Mouse (Mus musculus) heart, embryonic 13.5 days (tissue): Measurements from ENCODE around the gene Mapk13. TPM values are rescaled to one million over a fixed set of nuclear protein-coding genes. Genes with fewer than 3 reads are reported as not detected.
"Not testable (repeated sequence)": the region's sequence is repeated elsewhere in the genome, so short reads cannot be mapped to it uniquely, and the experiment has no call there.

Source experiments
- ATAC-seq: fragments of 200-750 bp; cut with Nextera tagmentation; 2 replicates; pipeline ENCODE4 v1.8.0; 2017; ENCODE audit warnings: moderate TSS enrichment; ENCODE audit not compliant: insufficient number of reproducible peaks, low FRiP score, low TSS enrichment; ENCODE audit errors: extremely low read depth
- H3K27ac ChIP-seq: fragments of 300-500 bp; sonication (generic); replicated peaks from 2 replicates; pipeline ENCODE4 v1.5.1; 2015; ENCODE audit warnings: moderate library complexity, mild to moderate bottlenecking, inconsistent platforms
- H3K27me3 ChIP-seq: fragments of 300-500 bp; sonication (generic); replicated peaks from 2 replicates; pipeline ENCODE4 v1.6.1; 2015; ENCODE audit warnings: mild to moderate bottlenecking, inconsistent platforms
- H3K36me3 ChIP-seq: fragments of 300-500 bp; sonication (generic); 2 replicates; pipeline ENCODE4 v1.6.1; 2015; ENCODE audit warnings: mild to moderate bottlenecking, inconsistent platforms
- H3K4me1 ChIP-seq: fragments of 300-500 bp; sonication (generic); 2 replicates; pipeline ENCODE4 v1.6.1; 2015; ENCODE audit warnings: inconsistent platforms
- H3K4me2 ChIP-seq: fragments of 300-500 bp; sonication (generic); 2 replicates; pipeline ENCODE4 v1.6.1; 2015; ENCODE audit warnings: inconsistent platforms, mild to moderate bottlenecking, moderate library complexity
- H3K4me3 ChIP-seq: fragments of 300-500 bp; sonication (generic); 2 replicates; pipeline ENCODE4 v1.5.1; 2015; ENCODE audit warnings: moderate library complexity, mild to moderate bottlenecking, inconsistent platforms
- H3K9ac ChIP-seq: fragments of 300-500 bp; sonication (generic); 2 replicates; pipeline ENCODE4 v1.6.1; 2015; ENCODE audit warnings: inconsistent platforms, mild to moderate bottlenecking, moderate library complexity
- H3K9me3 ChIP-seq: fragments of 300-500 bp; sonication (generic); 2 replicates; pipeline ENCODE4 v1.6.1; 2016; ENCODE audit warnings: inconsistent platforms
- WGBS: fragments of 180-500 bp; shearing (Covaris S2); methylation state at CpG from one replicate; pipeline ENCODE4 v1.1.7; 2015; ENCODE audit warnings: mixed read lengths; 5-methylcytosine and 5-hydroxymethylcytosine counted together
- polyA plus RNA-seq: library from polyadenylated mRNA; unstranded; fragments of >200 nt; fragmentation: Nextera tagmentation; extraction: Ambion mirVana; gene quantifications from 2 replicates; pipeline ENCODE4 v1.2.1, GENCODE M21; 2015

Mapk13 gene
- polyA plus RNA-seq: 4.3 and 7.1 TPM in 2 replicates

DNA sequence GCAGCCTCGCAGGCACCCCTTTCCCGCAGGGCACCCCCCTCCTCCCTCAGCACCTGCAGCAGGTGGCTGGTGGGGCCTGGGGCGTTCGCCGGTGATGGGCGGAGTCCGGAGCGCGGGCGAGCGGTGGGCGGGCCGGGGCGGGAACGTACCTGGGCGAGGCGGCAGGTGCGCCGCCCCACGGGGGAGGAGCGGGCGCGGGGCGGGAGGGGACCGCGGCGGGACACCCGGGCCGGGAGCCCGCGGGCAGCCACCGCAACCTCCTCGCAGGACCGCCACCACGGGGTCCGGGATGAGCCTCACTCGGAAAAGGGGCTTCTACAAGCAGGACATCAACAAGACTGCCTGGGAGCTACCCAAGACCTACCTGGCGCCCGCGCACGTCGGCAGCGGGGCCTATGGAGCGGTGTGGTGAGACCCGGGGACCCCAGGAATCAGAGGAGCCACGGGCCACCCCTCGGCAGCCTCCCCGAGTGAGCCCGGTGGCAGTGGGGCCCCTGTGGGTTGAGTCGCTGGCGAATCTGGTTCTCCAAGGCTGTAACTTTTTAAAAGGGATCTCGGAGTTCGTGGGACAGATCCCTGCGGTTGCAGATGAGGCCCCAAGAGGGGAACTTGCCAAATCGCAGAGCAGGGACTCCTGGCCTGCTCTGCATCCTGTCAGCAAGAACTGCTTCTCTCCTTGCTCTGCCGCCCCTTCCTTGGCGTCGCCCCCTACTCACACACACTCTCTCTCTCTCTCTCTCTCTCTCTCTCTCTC is at the start of gene Mapk13:
TSS of gene Mapk13 (plus strand) at position 177 of the 754 bp plus-strand sequence.
- Histone ChIP-seq H3K4me2 (peak within 1 kb of the TSS; percentile 90), H3K36me3 (no peaks in the 10 kb centered on the region), H3K9ac (peak within 1 kb of the TSS; percentile 72), H3K27ac (no peak within 1 kb of the TSS), H3K4me1 (peaks cover 18% of the 10 kb centered on the region), H3K27me3 (peaks cover 46% of the 10 kb centered on the region), H3K4me3 (peak within 1 kb of the TSS; percentile 58), H3K9me3 (no peaks in the 10 kb centered on the region; the same call in 1 of the 2 replicates)
- ATAC-seq: no peak
- WGBS: 3% methylated on average over 51 of the region's 58 CpGs

DNA sequence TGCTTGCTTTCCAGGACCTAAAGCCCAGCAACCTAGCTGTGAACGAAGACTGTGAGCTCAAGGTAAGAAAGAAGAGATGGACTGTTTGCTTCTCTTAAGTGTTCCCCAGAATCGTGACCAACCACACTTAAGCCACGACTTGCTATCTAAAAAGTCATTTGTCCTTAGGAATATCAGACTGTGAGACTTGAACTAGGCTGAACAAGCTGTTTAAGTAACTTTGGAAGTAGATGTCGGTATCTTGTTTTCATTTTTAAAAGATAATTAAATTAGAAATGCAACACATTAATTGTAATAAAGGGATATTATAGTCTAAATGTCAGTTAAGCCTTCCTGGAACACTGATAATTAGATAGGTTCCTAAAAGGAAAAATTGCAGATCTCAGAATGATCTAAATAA is 43.3 kb upstream of the Mapk13 start, which contains the start of gene AC170998.1:
TSS of gene AC170998.1 (plus strand) at position 301 of the 400 bp plus-strand sequence.
- no peaks in the 10 kb centered on the region for H3K9me3 ChIP-seq
- H3K4me1 ChIP-seq: peaks cover 15% of the 10 kb centered on the region
- H3K36me3 ChIP-seq: peaks cover 93% of the 10 kb centered on the region
- H3K4me2 ChIP-seq: no peak within 1 kb of the TSS
- no peak within 1 kb of the TSS for H3K9ac ChIP-seq
- H3K27ac ChIP-seq: no peak within 1 kb of the TSS
- WGBS: 91% methylated on average over 4 of the region's 4 CpGs
- ATAC-seq: no peak
- no peak within 1 kb of the TSS for H3K4me3 ChIP-seq
- H3K27me3 ChIP-seq: no peaks in the 10 kb centered on the region

DNA sequence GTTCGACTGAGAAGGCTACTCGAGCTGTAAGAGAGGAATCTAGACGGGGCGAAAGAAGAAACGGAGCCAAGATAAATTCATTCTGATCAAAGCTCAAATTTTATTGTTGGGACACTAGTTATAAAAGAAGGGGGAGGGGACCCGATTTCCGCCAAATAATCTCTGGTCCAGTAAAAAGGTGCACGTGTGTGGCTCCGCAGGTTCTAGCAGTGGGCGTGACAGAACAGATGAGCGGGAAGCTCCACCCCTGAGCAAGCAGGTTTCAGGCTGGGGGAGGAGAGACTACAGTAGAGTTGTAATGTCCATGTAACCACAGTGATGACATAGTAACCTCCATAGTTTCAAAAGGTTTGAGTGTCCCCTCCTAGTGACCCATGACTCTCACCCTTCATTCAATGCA is 41.6 kb upstream of the Mapk13 start:
- not testable (repeated sequence) for H3K4me2 ChIP-seq, H3K9ac ChIP-seq, H3K27ac ChIP-seq, H3K4me1 ChIP-seq, H3K4me3 ChIP-seq, ATAC-seq, H3K9me3 ChIP-seq, H3K27me3 ChIP-seq
- H3K36me3 ChIP-seq: peaks cover 96% of the 10 kb centered on the region
- WGBS: 91% methylated on average over 11 of the region's 11 CpGs

DNA sequence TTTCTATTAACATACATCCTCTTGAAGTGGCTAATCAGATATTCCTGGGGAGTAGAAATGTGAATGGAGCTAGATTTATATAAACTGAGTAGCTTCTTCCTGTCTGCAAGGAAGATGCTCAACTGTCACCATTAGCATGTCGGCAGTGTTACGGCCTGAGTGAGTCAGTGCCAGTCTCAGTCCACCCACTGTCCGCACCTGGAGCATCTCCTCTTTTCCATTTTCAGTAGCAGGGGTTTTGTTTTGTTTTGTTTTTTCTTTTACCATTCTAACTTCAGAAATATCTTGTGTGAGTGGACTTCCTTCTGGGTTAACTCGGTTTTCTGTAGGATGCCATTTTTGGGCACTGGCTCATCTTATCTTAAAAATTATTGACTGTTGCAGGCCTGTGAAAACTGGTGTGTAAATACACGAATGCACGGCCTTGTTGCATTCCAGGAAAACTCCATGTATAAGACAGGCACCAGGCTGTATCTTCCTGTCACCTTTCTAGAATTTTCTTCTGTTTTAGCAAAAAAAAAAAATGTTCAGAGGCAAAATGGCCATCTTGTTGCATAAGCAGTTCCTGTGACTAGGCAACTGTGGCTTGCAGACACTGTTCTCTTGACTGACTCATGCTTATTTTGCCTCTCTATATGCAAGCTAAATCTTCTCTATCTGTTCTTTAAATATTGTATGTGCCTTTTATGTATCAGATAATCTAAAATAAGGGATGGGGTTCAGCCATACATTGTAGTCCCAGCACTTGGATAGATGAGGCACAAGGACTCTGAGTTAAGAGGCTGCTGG is 33.6 kb upstream of the Mapk13 start:
- peaks cover 77% of the 10 kb centered on the region for H3K36me3 ChIP-seq
- no peak for ATAC-seq
- no peak overlapping the region for H3K4me2 ChIP-seq
- no peak overlapping the region for H3K4me3 ChIP-seq
- 84% methylated on average over 6 of the region's 6 CpGs for WGBS
- H3K9ac ChIP-seq: no peak overlapping the region
- H3K27me3 ChIP-seq: no peaks in the 10 kb centered on the region
- H3K27ac ChIP-seq: no peak overlapping the region
- peaks cover 10% of the 10 kb centered on the region for H3K4me1 ChIP-seq
- H3K9me3 ChIP-seq: no peaks in the 10 kb centered on the region

DNA sequence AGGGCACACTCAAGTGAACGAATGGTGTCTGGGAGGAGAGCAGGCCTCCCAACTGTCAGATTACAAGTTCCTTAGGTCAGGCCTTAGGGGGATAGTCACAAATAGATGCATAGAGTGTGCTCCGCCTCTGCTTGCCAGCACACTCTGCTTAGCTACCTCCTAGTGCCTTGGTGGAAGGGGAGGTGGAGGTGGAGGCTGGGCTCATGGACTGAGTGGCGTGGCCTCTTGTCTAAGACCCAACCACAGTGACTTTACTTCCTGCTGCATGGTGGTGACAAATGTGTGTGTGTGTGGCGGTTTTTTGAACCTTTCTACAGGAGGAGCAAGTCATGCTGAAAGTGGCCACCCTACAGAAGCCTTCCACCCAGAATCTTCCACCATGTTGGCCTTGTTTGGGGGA is 32.6 kb upstream of the Mapk13 start:
- H3K4me2 ChIP-seq: no peak overlapping the region
- no peak overlapping the region for H3K9ac ChIP-seq
- no peaks in the 10 kb centered on the region for H3K9me3 ChIP-seq
- no peak overlapping the region for H3K27ac ChIP-seq
- ATAC-seq: no peak
- H3K4me1 ChIP-seq: peaks cover 10% of the 10 kb centered on the region
- no peaks in the 10 kb centered on the region for H3K27me3 ChIP-seq
- peaks cover 77% of the 10 kb centered on the region for H3K36me3 ChIP-seq
- 71% methylated on average over 4 of the region's 4 CpGs for WGBS
- no peak overlapping the region for H3K4me3 ChIP-seq

DNA sequence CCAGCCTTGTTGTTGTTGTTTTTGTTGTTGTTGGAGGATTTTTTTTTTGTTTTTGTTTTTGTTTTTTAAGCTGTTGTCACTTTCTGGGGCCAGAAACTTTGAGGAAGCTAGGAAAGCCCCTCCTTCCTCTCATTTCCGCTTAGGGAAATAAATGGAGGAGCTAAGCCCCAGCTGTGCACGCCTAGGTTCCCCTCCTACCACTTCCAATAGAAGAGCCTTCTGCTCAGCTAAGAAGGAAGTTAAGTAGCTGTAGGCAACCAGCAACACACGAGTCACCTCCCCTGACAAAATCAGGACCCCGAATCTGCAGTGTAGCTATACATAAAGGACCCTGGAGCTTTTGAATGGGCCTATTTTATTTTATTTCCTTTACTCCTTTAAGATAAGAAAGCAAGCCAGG is 31.1 kb upstream of the Mapk13 start:
- WGBS: 89% methylated on average over 4 of the region's 4 CpGs
- no peaks in the 10 kb centered on the region for H3K27me3 ChIP-seq

DNA sequence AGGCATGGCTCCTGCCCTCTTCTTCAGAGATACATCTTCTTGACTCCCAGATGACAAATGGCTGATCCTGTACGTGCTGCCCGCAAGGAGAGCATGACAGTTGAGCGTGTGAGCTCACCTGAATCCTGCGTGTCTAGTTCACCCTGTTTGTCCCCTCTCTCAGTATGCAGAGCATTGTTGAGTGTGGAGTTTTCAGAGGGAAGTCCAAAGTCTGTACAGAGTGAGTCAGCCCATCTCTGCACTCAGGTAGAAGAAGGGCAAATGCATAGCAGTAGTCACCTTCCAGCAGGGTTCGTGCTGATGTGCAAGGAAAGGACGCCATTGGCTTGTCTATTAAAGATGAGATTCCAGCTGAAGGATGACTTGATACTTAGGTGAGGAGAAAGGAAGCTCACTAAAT is 29.9 kb upstream of the Mapk13 start:
- H3K36me3 ChIP-seq: peaks cover 81% of the 10 kb centered on the region
- no peak overlapping the region for H3K4me3 ChIP-seq
- H3K27me3 ChIP-seq: no peaks in the 10 kb centered on the region
- H3K9me3 ChIP-seq: no peaks in the 10 kb centered on the region
- peaks cover 10% of the 10 kb centered on the region for H3K4me1 ChIP-seq
- no peak overlapping the region for H3K9ac ChIP-seq
- H3K27ac ChIP-seq: no peak overlapping the region
- 96% methylated on average over 6 of the region's 6 CpGs for WGBS
- no peak overlapping the region for H3K4me2 ChIP-seq
- no peak for ATAC-seq

More for the DNA sequence above, 31.1 kb upstream of the Mapk13 start:
- Histone ChIP-seq H3K4me2 (no peak overlapping the region), H3K4me3 (no peak overlapping the region), H3K9me3 (no peaks in the 10 kb centered on the region), H3K9ac (no peak overlapping the region), H3K4me1 (peaks cover 10% of the 10 kb centered on the region), H3K27ac (no peak overlapping the region), H3K36me3 (peaks cover 77% of the 10 kb centered on the region)
- no peak for ATAC-seq

DNA sequence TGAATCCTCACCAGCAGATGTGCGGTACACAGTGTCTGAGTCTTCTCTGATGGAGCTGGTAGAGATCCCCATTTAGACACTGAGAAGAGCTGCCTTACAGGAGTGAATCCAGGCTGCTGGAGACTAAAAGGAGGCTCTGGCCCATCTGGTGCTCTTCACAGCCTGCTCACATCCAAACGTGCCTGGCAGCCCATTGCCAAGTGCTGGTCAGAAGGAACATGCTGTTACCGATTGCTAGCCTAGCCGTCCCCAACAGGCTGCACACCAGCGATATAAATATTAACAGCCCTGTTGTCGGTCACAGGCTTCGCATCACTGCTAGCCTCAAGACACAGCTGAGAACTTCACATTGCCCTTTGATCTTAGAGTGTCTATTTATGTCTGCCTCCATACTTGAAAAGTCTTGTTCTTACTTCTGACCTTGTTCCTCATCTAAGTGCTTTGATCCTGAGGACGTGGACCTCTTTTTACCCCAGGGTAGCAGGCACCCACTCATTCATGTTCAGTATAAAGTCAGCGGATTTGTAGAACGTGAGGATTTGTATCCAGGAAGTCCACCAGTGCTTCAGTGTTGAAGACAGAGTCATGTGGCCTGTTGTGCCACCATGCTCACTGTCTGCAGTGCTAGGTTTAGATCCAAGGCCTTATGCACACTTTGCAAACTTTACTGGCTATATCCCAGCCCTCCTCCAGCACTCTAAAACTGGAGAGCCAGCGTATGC is 25.8 kb upstream of the Mapk13 start:
- no peak; the same call in 1 of the 2 replicates for ATAC-seq
- Histone ChIP-seq H3K4me3 (no peak overlapping the region), H3K27ac (no peak overlapping the region), H3K4me2 (no peak overlapping the region), H3K9me3 (no peaks in the 10 kb centered on the region), H3K4me1 (0 out of 2 replicates have a peak, but pooled peaks cover 3% of the 10 kb centered on the region), H3K27me3 (no peaks in the 10 kb centered on the region), H3K9ac (no peak overlapping the region), H3K36me3 (peaks cover 95% of the 10 kb centered on the region)
- WGBS: 80% methylated on average over 11 of the region's 11 CpGs

DNA sequence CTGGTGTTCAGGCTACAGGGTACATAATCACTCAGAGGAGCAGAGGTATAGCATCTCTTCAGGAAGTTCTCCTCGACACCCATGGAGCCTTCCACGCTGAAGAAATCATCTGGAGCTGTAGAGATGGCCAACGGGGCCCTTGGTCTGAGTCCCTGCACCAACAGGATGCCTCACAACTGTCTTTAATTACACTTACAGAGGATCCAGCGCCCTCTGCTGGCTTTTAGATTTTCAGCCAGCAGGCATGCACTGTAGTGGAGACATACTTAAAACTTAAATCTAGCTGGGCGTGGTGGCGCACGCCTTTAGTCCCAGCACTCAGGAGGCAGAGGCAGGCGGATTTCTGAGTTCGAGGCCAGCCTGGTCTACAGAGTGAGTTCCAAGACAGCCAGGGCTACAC is 25.2 kb upstream of the Mapk13 start:
- no peak for ATAC-seq
- Histone ChIP-seq H3K27ac (no peak overlapping the region), H3K9me3 (no peaks in the 10 kb centered on the region), H3K4me2 (no peak overlapping the region), H3K27me3 (no peaks in the 10 kb centered on the region), H3K36me3 (peaks cover 100% of the 10 kb centered on the region), H3K4me1 (0 out of 2 replicates have a peak, but pooled peaks cover 3% of the 10 kb centered on the region), H3K9ac (no peak overlapping the region), H3K4me3 (no peak overlapping the region)
- 89% methylated on average over 9 of the region's 9 CpGs for whole genome bisulfite sequencing

DNA sequence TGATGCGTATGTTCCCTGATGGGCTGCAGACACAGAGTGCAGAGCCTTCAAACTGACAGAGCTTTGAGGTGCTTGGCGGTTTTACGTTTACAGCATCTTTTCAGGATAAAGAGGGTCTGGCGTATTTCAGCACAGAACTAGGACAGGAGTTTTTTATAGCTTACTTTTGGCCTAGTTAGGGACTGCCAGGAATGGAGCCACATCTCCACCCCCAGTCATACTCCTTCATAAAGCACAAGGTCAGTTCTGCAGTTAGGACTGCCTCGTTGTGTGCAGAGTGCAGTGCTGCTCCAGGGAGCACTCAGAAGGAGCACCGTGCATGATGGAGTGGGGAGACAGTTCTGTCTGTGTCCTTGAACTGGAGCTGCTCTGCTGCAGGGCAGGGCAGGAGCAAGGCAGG is 23.3 kb upstream of the Mapk13 start:
- WGBS: 69% methylated on average over 6 of the region's 6 CpGs
- peaks cover 82% of the 10 kb centered on the region for H3K36me3 ChIP-seq
- no peak overlapping the region for H3K4me3 ChIP-seq
- H3K27me3 ChIP-seq: no peaks in the 10 kb centered on the region
- no peak overlapping the region for H3K9ac ChIP-seq
- H3K4me2 ChIP-seq: no peak overlapping the region
- H3K27ac ChIP-seq: no peak overlapping the region
- H3K4me1 ChIP-seq: 0 out of 2 replicates have a peak, but pooled peaks cover 3% of the 10 kb centered on the region
- no peaks in the 10 kb centered on the region for H3K9me3 ChIP-seq
- ATAC-seq: no peak

DNA sequence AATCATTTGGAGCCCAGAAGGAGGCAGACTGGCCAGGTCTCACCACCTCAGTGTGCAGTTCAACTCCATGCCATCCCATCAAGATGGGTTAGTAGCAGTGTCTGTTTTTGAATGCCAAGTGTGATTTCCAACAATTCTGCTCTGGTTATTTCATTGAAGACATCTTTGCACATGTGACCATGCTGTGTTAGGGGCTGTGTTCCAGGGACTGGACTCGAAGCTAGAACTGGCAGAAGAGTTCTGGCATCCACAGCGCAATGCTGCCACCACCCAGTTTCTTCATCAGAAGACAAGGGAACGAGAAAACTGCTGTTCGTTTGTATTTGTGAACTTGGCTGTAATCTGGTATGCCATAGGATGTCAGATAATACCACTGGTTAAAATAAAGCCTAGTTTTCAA is 21.1 kb upstream of the Mapk13 start:
- H3K9me3 ChIP-seq: no peaks in the 10 kb centered on the region
- no peak overlapping the region for H3K9ac ChIP-seq
- peaks cover 60% of the 10 kb centered on the region for H3K36me3 ChIP-seq
- 0 out of 2 replicates have a peak, but pooled peaks cover 3% of the 10 kb centered on the region for H3K4me1 ChIP-seq
- 86% methylated on average over 4 of the region's 4 CpGs for WGBS
- no peak overlapping the region for H3K27ac ChIP-seq
- ATAC-seq: no peak
- no peak overlapping the region for H3K4me3 ChIP-seq
- no peaks in the 10 kb centered on the region for H3K27me3 ChIP-seq
- no peak overlapping the region for H3K4me2 ChIP-seq
